Mouse (Mus musculus) ES-E14 (cell line): ENCODE measurements at regions not wholly inside any gene's neighbourhood (a gene's known extent, or its start where the extent isn't known, plus 50 kb on each side); places are given as distances from the start of the nearest gene placed in this dataset.

Experiments used
- DNase-seq: peaks from one replicate; pipeline ENCODE4 v3.0.0-alpha.2; 2013; ENCODE audit warnings: low read depth, low spot score
- H3K27ac ChIP-seq: 2 replicates; pipeline ENCODE4 v1.5.1; 2012; ENCODE audit warnings: low read depth, mild to moderate bottlenecking, low read length, moderate library complexity, mixed read lengths; ENCODE audit not compliant: poor library complexity, insufficient read depth, severe bottlenecking
- H3K36me3 ChIP-seq: 2 replicates; pipeline ENCODE4 v1.6.1; 2012; ENCODE audit warnings: mild to moderate bottlenecking, low read length, moderate library complexity, mixed read lengths; ENCODE audit not compliant: control insufficient read depth, poor library complexity, insufficient read depth, severe bottlenecking
- H3K4me1 ChIP-seq, 2 experiments: fragments of 150-350 bp in 1 of 2; sonication (generic) in 1 of 2; 2 replicates each; pipeline ENCODE4 v1.6.1; 2012; ENCODE audit warnings: low read length in 2 of 2, mild to moderate bottlenecking in 1 of 2, mixed read lengths in 1 of 2; ENCODE audit not compliant: control insufficient read depth in 2 of 2, insufficient read depth in 2 of 2, poor library complexity in 1 of 2
- H3K4me3 ChIP-seq, 2 experiments: fragments of 150-350 bp in 1 of 2; sonication (generic) in 1 of 2; 2 replicates each; pipeline ENCODE4 v1.5.1; 2012; ENCODE audit warnings: low read length in 2 of 2, low read depth in 1 of 2, mild to moderate bottlenecking in 1 of 2, mixed read lengths in 1 of 2; ENCODE audit not compliant: insufficient read depth in 1 of 2, poor library complexity in 1 of 2, severe bottlenecking in 1 of 2
- H3K9ac ChIP-seq: 2 replicates; pipeline ENCODE4 v1.6.1; 2012; ENCODE audit warnings: low read depth, mild to moderate bottlenecking, low read length, mixed read lengths; ENCODE audit not compliant: poor library complexity, insufficient read depth, severe bottlenecking
- H3K9me3 ChIP-seq: fragments of 150-350 bp; sonication (generic); 2 replicates; pipeline ENCODE4 v1.6.1; 2012; ENCODE audit warnings: low read depth, mild to moderate bottlenecking, low read length; ENCODE audit not compliant: control insufficient read depth, insufficient read depth
- CHD2 ChIP-seq: IDR thresholded peaks from 2 replicates; pipeline ENCODE4 v1.6.1; 2014; ENCODE audit warnings: mild to moderate bottlenecking, low read depth, low read length, inconsistent platforms
- HCFC1 ChIP-seq: IDR thresholded peaks from 2 replicates; pipeline ENCODE4 v1.6.1; 2012; ENCODE audit warnings: low read length, inconsistent platforms, borderline replicate concordance; ENCODE audit not compliant: insufficient read depth
- MAFK ChIP-seq: IDR thresholded peaks from 2 replicates; pipeline ENCODE4 v1.6.1; 2014; ENCODE audit warnings: mild to moderate bottlenecking, low read depth, low read length, inconsistent platforms; ENCODE audit not compliant: insufficient read depth
- ZC3H11A ChIP-seq: IDR thresholded peaks from 2 replicates; pipeline ENCODE4 v1.6.1; 2012; ENCODE audit warnings: low read depth, mild to moderate bottlenecking, inconsistent platforms, low read length, borderline replicate concordance
- ZNF384 ChIP-seq: IDR thresholded peaks from 2 replicates; pipeline ENCODE4 v1.6.1; 2012; ENCODE audit warnings: low read depth, low read length, inconsistent platforms
- in situ Hi-C, 2 experiments: fragments of 600-800 bp; cut with MboI; formaldehyde crosslinking; loops; one replicate each; pipeline ENCODE4 v1.15.1; 2025; ENCODE audit warnings: low sequenced_read_pairs in 2 of 2, inconsistent platforms in 1 of 2; ENCODE audit not compliant: unreplicated experiment in 2 of 2

GRCm38 (mm10) chr6:51326103-51326829 lies 106.2 kb upstream of the Nfe2l3 start:
- Histone ChIP-seq H3K4me1 (no peaks in the 10 kb centered on the region), H3K9me3 (no peaks in the 10 kb centered on the region), H3K4me3 (no peak overlapping the region), H3K27ac (no peak overlapping the region), H3K9ac (no peak overlapping the region), H3K36me3 (no peaks in the 10 kb centered on the region)
- TF ChIP-seq HCFC1 (no peak), CHD2 (no peak), ZC3H11A (no peak), MAFK (no peak), ZNF384 (no peak)
- in situ Hi-C loops: no loop called here
- DNase-seq: no peak

GRCm38 (mm10) chr6:51329070-51329995 lies 103.1 kb upstream of the Nfe2l3 start:
- Histone ChIP-seq H3K4me1 (no peaks in the 10 kb centered on the region), H3K9me3 (no peaks in the 10 kb centered on the region), H3K9ac (no peak overlapping the region), H3K27ac (no peak overlapping the region), H3K36me3 (no peaks in the 10 kb centered on the region), H3K4me3 (no peak overlapping the region)
- in situ Hi-C loops: no loop called here
- TF ChIP-seq ZC3H11A: no peak
- no peak for TF ChIP-seq ZNF384
- TF ChIP-seq CHD2: no peak
- no peak for TF ChIP-seq HCFC1
- TF ChIP-seq MAFK: no peak
- no peak for DNase-seq

- H3K36me3 ChIP-seq: no peaks in the 10 kb centered on the region
- H3K4me1 ChIP-seq: 0 out of 4 replicates have a peak, but pooled peaks cover 0 to 3% of the 10 kb centered on the region in 2 experiments
- in situ Hi-C loops: no loop called here
- H3K27ac ChIP-seq: no peak overlapping the region
- no peaks in the 10 kb centered on the region for H3K9me3 ChIP-seq
- TF ChIP-seq MAFK: no peak
- no peak overlapping the region for H3K9ac ChIP-seq
- DNase-seq: no peak
- H3K4me3 ChIP-seq: no peak overlapping the region
Observed at GRCm38 (mm10) chr6:51330069-51330706, 102.3 kb upstream of the Nfe2l3 start.

- no peak for DNase-seq
- Histone ChIP-seq H3K4me1 (0 out of 4 replicates have a peak, but pooled peaks cover 0 to 3% of the 10 kb centered on the region in 2 experiments), H3K9me3 (no peaks in the 10 kb centered on the region), H3K4me3 (no peak overlapping the region), H3K36me3 (no peaks in the 10 kb centered on the region), H3K9ac (no peak overlapping the region), H3K27ac (no peak overlapping the region)
- TF ChIP-seq MAFK (no peak), ZNF384 (no peak), CHD2 (no peak), HCFC1 (no peak), ZC3H11A (no peak)
- in situ Hi-C loops: no loop called here
Observed at GRCm38 (mm10) chr6:51332841-51333240, 99.6 kb upstream of the Nfe2l3 start.
